Mouse (Mus musculus): ENCODE data around the gene Lmod2.

Gene Lmod2

GRCm38 (mm10) chr6:24642161-24642560 lies 44.6 kb downstream of the Lmod2 start:
- DNase-seq (ENCODE audit: low spot score), result no peak

GRCm38 (mm10) chr6:24642960-24643359 lies 45.4 kb downstream of the Lmod2 start:
- DNase-seq (ENCODE audit: low spot score), result no peak

- no peak for DNase-seq (ENCODE audit: low spot score)
Measured at GRCm38 (mm10) chr6:24645346-24646053, 47.9 kb downstream of the Lmod2 start.

GRCm38 (mm10) chr6:24647103-24647691 lies 49.6 kb downstream of the Lmod2 start:
- no peak for DNase-seq (ENCODE audit: low spot score)

GRCm38 (mm10) chr6:24648403-24648802 lies 50.8 kb downstream of the Lmod2 start:
- DNase-seq (ENCODE audit: low spot score), result no peak

- DNase-seq (ENCODE audit: low spot score), result peak; percentile 21
Measured at GRCm38 (mm10) chr6:24650719-24651118, 53.2 kb downstream of the Lmod2 start.

- no peak for DNase-seq (ENCODE audit: low spot score)
Measured at GRCm38 (mm10) chr6:24651538-24651937, 54.0 kb downstream of the Lmod2 start.

Measured in layer of hippocampus, adult 11-12 months (tissue).